Mouse (Mus musculus): ENCODE data around the gene Swap70. TPM values are rescaled to one million over a fixed set of nuclear protein-coding genes. Genes with fewer than 3 reads are reported as not detected.

Gene Swap70
- total and polyA plus RNA-seq, 3 experiments = 296 to 398 (median 370) TPM

- Histone ChIP-seq H3K27ac (ENCODE audit: insufficient read depth, low read depth) (no peak overlapping the region), H3K4me1 (ENCODE audit: control insufficient read depth in 1 of 2, insufficient read depth in 2 of 2) (peaks cover 12 to 46% of the 10 kb centered on the region in 2 experiments), H3K36me3 (replicated peaks in 1 of 2; ENCODE audit: control insufficient read depth in 1 of 2, insufficient read depth in 1 of 2, low read length in 1 of 2) (no peaks in the 10 kb centered on the region), H3K4me3 (replicated peaks in 1 of 3; ENCODE audit: low read depth in 2 of 3, low read length in 2 of 3, poor library complexity in 1 of 3) (no peak overlapping the region), H3K9ac (ENCODE audit: insufficient read depth, low read depth) (no peak overlapping the region), H3K27me3 (replicated peaks) (no peaks in the 10 kb centered on the region), H3K9me3 (replicated peaks; ENCODE audit: low read length) (peaks cover 9% of the 10 kb centered on the region), H3K4me2 (ENCODE audit: insufficient read depth, low read depth, poor library complexity, severe bottlenecking) (no peak overlapping the region), H3K79me2 (replicated peaks; ENCODE audit: control insufficient read depth, extremely low read depth, insufficient read depth, poor library complexity, severe bottlenecking) (no peaks in the 10 kb centered on the region)
- in situ Hi-C loops (cut with MboI; ENCODE audit: low pct_ligation_motif_present, low pct_unique_long_range_greater_than_20kb, low sequenced_read_pairs) = no loop called here
- no peak for DNase-seq (ENCODE audit: extremely low read depth)
- dilution Hi-C loops (cut with MboI; ENCODE audit: extremely low pct_ligation_motif_present, extremely low pct_unique_long_range_greater_than_20kb, low sequenced_read_pairs) = no loop called here
- peak; percentile 72 for TF ChIP-seq JUND (conservative IDR thresholded peaks at IDR 0.05; ENCODE audit: low read depth, low read length)
- no peak for TF ChIP-seq ZNF384 (IDR thresholded peaks at IDR 0.05; ENCODE audit: low read depth, low read length)
- TF ChIP-seq EP300 (IDR thresholded peaks at IDR 0.05; ENCODE audit: low read length) = peak; percentile 19; the same call in 1 of the 2 replicates
- TF ChIP-seq NELFE (IDR thresholded peaks at IDR 0.05; ENCODE audit: low read depth, low read length) = no peak
- TF ChIP-seq MEF2A (IDR thresholded peaks at IDR 0.05; ENCODE audit: borderline replicate concordance, low read depth, low read length) = no peak
- TF ChIP-seq GABPA (IDR thresholded peaks at IDR 0.05; ENCODE audit: insufficient replicate concordance, low read depth, low read length) = no peak
- TF ChIP-seq USF2 (conservative IDR thresholded peaks at IDR 0.05; ENCODE audit: low read depth, low read length) = no peak
- peak; percentile 53; the same call in 1 of the 2 replicates for TF ChIP-seq IRF4 (IDR thresholded peaks at IDR 0.05; ENCODE audit: low read depth, low read length)
- TF ChIP-seq KAT2A (IDR thresholded peaks at IDR 0.05; ENCODE audit: insufficient replicate concordance, low read length) = no peak
- no peak for TF ChIP-seq BHLHE40 (IDR thresholded peaks at IDR 0.05; ENCODE audit: low read depth, low read length)
- no peak for TF ChIP-seq ZMIZ1 (IDR thresholded peaks at IDR 0.05; ENCODE audit: low read depth, low read length)
Observed at GRCm38 (mm10) chr7:110201933-110202332, 19.6 kb upstream of the Swap70 start.

GRCm38 (mm10) chr7:110204208-110204607 lies 17.3 kb upstream of the Swap70 start:
- Histone ChIP-seq H3K79me2 (replicated peaks; ENCODE audit: control insufficient read depth, extremely low read depth, insufficient read depth, poor library complexity, severe bottlenecking) (no peaks in the 10 kb centered on the region), H3K27me3 (replicated peaks) (no peaks in the 10 kb centered on the region), H3K36me3 (replicated peaks in 1 of 2; ENCODE audit: control insufficient read depth in 1 of 2, insufficient read depth in 1 of 2, low read length in 1 of 2) (no peaks in the 10 kb centered on the region), H3K9me3 (replicated peaks; ENCODE audit: low read length) (peaks cover 17% of the 10 kb centered on the region), H3K4me2 (ENCODE audit: insufficient read depth, low read depth, poor library complexity, severe bottlenecking) (no peak overlapping the region), H3K4me3 (replicated peaks in 1 of 3; ENCODE audit: low read depth in 2 of 3, low read length in 2 of 3, poor library complexity in 1 of 3) (no peak overlapping the region), H3K9ac (ENCODE audit: insufficient read depth, low read depth) (no peak overlapping the region), H3K4me1 (ENCODE audit: control insufficient read depth in 1 of 2, insufficient read depth in 2 of 2) (peaks cover 9 to 49% of the 10 kb centered on the region in 2 experiments; a peak in 3 of 4 replicates), H3K27ac (ENCODE audit: insufficient read depth, low read depth) (no peak overlapping the region)
- dilution Hi-C loops (cut with MboI; ENCODE audit: extremely low pct_ligation_motif_present, extremely low pct_unique_long_range_greater_than_20kb, low sequenced_read_pairs) = no loop called here
- in situ Hi-C loops (cut with MboI; ENCODE audit: low pct_ligation_motif_present, low pct_unique_long_range_greater_than_20kb, low sequenced_read_pairs) = no loop called here
- no peak for DNase-seq (ENCODE audit: extremely low read depth)
- TF ChIP-seq IRF4 (IDR thresholded peaks at IDR 0.05; ENCODE audit: low read depth, low read length) (no peak), ZMIZ1 (IDR thresholded peaks at IDR 0.05; ENCODE audit: low read depth, low read length) (no peak), GABPA (IDR thresholded peaks at IDR 0.05; ENCODE audit: insufficient replicate concordance, low read depth, low read length) (no peak), ETS1 (conservative IDR thresholded peaks at IDR 0.05; ENCODE audit: low read depth, low read length) (no peak), NRF1 (IDR thresholded peaks at IDR 0.05; ENCODE audit: low read depth, low read length) (no peak), MXI1 (IDR thresholded peaks at IDR 0.05; ENCODE audit: low read depth, low read length) (no peak), JUN (IDR thresholded peaks at IDR 0.05; ENCODE audit: insufficient read depth, low read depth, low read length) (no peak), TCF12 (IDR thresholded peaks at IDR 0.05; ENCODE audit: low read depth, low read length) (no peak), MYC (IDR thresholded peaks at IDR 0.05; ENCODE audit: low read depth, low read length) (no peak), HCFC1 (IDR thresholded peaks at IDR 0.05; ENCODE audit: low read depth, low read length) (no peak), USF2 (conservative IDR thresholded peaks at IDR 0.05; ENCODE audit: low read depth, low read length) (no peak), POLR2A (IDR thresholded peaks at IDR 0.05; ENCODE audit: low read depth, low read length) (no peak), CHD2 (IDR thresholded peaks at IDR 0.05; ENCODE audit: low read length) (no peak), EP300 (IDR thresholded peaks at IDR 0.05; ENCODE audit: low read length) (no peak)

Measured in CH12.LX (cell line).